Mouse (Mus musculus) heart, adult 2 months (tissue): ENCODE measurements around the gene Trarg1. TPM values are rescaled to one million over a fixed set of nuclear protein-coding genes. Genes with fewer than 3 reads are reported as not detected.

Source experiments
- DNase-seq, 2 experiments: peaks; one replicate each; pipeline ENCODE4 v3.0.0; 2021
- H3K27ac ChIP-seq: fragments of 200-600 bp; 2 replicates; pipeline ENCODE4 v1.8.1; 2022
- H3K27me3 ChIP-seq: fragments of 200-500 bp; 2 replicates; pipeline ENCODE4 v1.6.1; 2012; ENCODE audit warnings: mild to moderate bottlenecking, low read length, inconsistent platforms, mixed read lengths; ENCODE audit not compliant: control insufficient read depth, insufficient read depth
- H3K36me3 ChIP-seq: fragments of 200-500 bp; 2 replicates; pipeline ENCODE4 v1.6.1; 2012; ENCODE audit warnings: low read length, inconsistent platforms; ENCODE audit not compliant: control insufficient read depth, insufficient read depth
- H3K4me1 ChIP-seq: fragments of 200-500 bp; 2 replicates; pipeline ENCODE4 v1.6.1; 2011; ENCODE audit warnings: low read length; ENCODE audit not compliant: control insufficient read depth, insufficient read depth
- H3K4me3 ChIP-seq: fragments of 200-600 bp; 2 replicates; pipeline ENCODE4 v1.8.1; 2022
- H3K79me2 ChIP-seq: fragments of 200-500 bp; replicated peaks from 2 replicates; pipeline ENCODE4 v1.6.1; 2012; ENCODE audit warnings: mild to moderate bottlenecking, inconsistent platforms, low read length, moderate library complexity, mixed read lengths; ENCODE audit not compliant: control insufficient read depth, insufficient read depth
- H3K9ac ChIP-seq: fragments of 200-500 bp; 2 replicates; pipeline ENCODE4 v1.6.1; 2012; ENCODE audit warnings: low read depth, mild to moderate bottlenecking, control low read depth, inconsistent platforms, low read length, mixed read lengths
- CTCF ChIP-seq: fragments of 200-600 bp; IDR thresholded peaks from 2 replicates; pipeline ENCODE4 v1.8.1; 2022; ENCODE audit warnings: antibody characterized with exemption, mild to moderate bottlenecking, moderate library complexity
- EP300 ChIP-seq: fragments of 200-500 bp; IDR thresholded peaks from 2 replicates; pipeline ENCODE4 v1.6.1; 2011; ENCODE audit warnings: low read depth, low read length, control low read depth; ENCODE audit not compliant: insufficient read depth
- POLR2A ChIP-seq: fragments of 200-500 bp; IDR thresholded peaks from 2 replicates; pipeline ENCODE4 v1.6.1; 2011; ENCODE audit warnings: mild to moderate bottlenecking, low read depth, low read length, control low read depth; ENCODE audit not compliant: insufficient read depth
- WGBS: fragments of 180-500 bp; shearing (Covaris S2); methylation state at CpG from one replicate; pipeline ENCODE4 v1.1.7; 2018; 5-methylcytosine and 5-hydroxymethylcytosine counted together
- intact Hi-C: fragments of 180-260 bp; cut with DNase I; formaldehyde crosslinking; loops from one replicate; pipeline ENCODE4 v1.15.1; 2025
- polyA plus RNA-seq: library from polyadenylated mRNA; depleted of rRNA; stranded (reverse); fragments of >200 nt; gene quantifications from 2 replicates; pipeline ENCODE4 v1.2.3, GENCODE M21; 2012
- total RNA-seq, 2 experiments: library from RNA; stranded (reverse); gene quantifications; 2 replicates each; pipeline ENCODE4 v1.2.3; 2021

The Trarg1 gene
- total and polyA plus RNA-seq, 3 experiments: 3.5 to 4.7 (median 3.8) TPM

GRCm38 (mm10) chr11:76692096-76692495 is 12.5 kb downstream of the Trarg1 start:
- no peak for DNase-seq
- no peak for TF ChIP-seq CTCF
- no peak for TF ChIP-seq POLR2A
- TF ChIP-seq EP300: no peak
- Histone ChIP-seq H3K9ac (no peak overlapping the region), H3K27ac (no peak overlapping the region), H3K79me2 (no peaks in the 10 kb centered on the region), H3K4me1 (no peaks in the 10 kb centered on the region), H3K4me3 (no peak overlapping the region), H3K36me3 (no peaks in the 10 kb centered on the region), H3K27me3 (no peaks in the 10 kb centered on the region)
- intact Hi-C loops: no loop called here
- 78% methylated on average over 3 of the region's 3 CpGs for WGBS

- intact Hi-C loops: no loop called here
- Histone ChIP-seq H3K27ac (no peak overlapping the region), H3K9ac (no peak overlapping the region), H3K79me2 (no peaks in the 10 kb centered on the region), H3K4me1 (no peaks in the 10 kb centered on the region), H3K27me3 (no peaks in the 10 kb centered on the region), H3K4me3 (no peak overlapping the region), H3K36me3 (no peaks in the 10 kb centered on the region)
- WGBS: 67% methylated on average over 6 of the region's 6 CpGs
- TF ChIP-seq EP300 (no peak), CTCF (no peak), POLR2A (no peak)
- no peak for DNase-seq
Observed at GRCm38 (mm10) chr11:76695810-76696209, 16.2 kb downstream of the Trarg1 start.

GRCm38 (mm10) chr11:76699626-76700025 is 20.0 kb downstream of the Trarg1 start:
- TF ChIP-seq EP300 (no peak), POLR2A (no peak), CTCF (no peak)
- no peaks in the 10 kb centered on the region for H3K4me1 ChIP-seq
- no peak for DNase-seq
- no peaks in the 10 kb centered on the region for H3K79me2 ChIP-seq
- 31% methylated on average over 9 of the region's 9 CpGs for WGBS
- no peak overlapping the region for H3K27ac ChIP-seq
- no peak overlapping the region for H3K9ac ChIP-seq
- no peak overlapping the region for H3K4me3 ChIP-seq
- no peaks in the 10 kb centered on the region for H3K36me3 ChIP-seq
- intact Hi-C loops: no loop called here
- no peaks in the 10 kb centered on the region for H3K27me3 ChIP-seq

- Histone ChIP-seq H3K4me3 (no peak overlapping the region), H3K27ac (no peak overlapping the region), H3K9ac (no peak overlapping the region), H3K4me1 (no peaks in the 10 kb centered on the region; the same call in none of the 2 replicates), H3K79me2 (no peaks in the 10 kb centered on the region), H3K36me3 (no peaks in the 10 kb centered on the region), H3K27me3 (no peaks in the 10 kb centered on the region)
- DNase-seq: no peak
- 78% methylated on average over 3 of the region's 3 CpGs for WGBS
- TF ChIP-seq EP300 (no peak), POLR2A (no peak), CTCF (no peak)
- intact Hi-C loops: no loop called here
Observed at GRCm38 (mm10) chr11:76707656-76708055, 28.0 kb downstream of the Trarg1 start.

GRCm38 (mm10) chr11:76708066-76708465 is 28.5 kb downstream of the Trarg1 start:
- Histone ChIP-seq H3K79me2 (no peaks in the 10 kb centered on the region), H3K36me3 (no peaks in the 10 kb centered on the region), H3K4me3 (no peak overlapping the region), H3K27ac (no peak overlapping the region), H3K4me1 (no peaks in the 10 kb centered on the region; the same call in none of the 2 replicates), H3K9ac (no peak overlapping the region), H3K27me3 (no peaks in the 10 kb centered on the region)
- 63% methylated on average over 1 of the region's 1 CpGs for WGBS
- intact Hi-C loops: no loop called here
- peak in 1 of 2 experiments; percentile 26 for DNase-seq
- no peak for TF ChIP-seq CTCF
- TF ChIP-seq POLR2A: no peak
- TF ChIP-seq EP300: no peak

GRCm38 (mm10) chr11:76708881-76709280 is 29.3 kb downstream of the Trarg1 start:
- no peak overlapping the region for H3K4me3 ChIP-seq
- no peak overlapping the region for H3K9ac ChIP-seq
- no peaks in the 10 kb centered on the region for H3K27me3 ChIP-seq
- 56% methylated on average over 1 of the region's 1 CpGs for WGBS
- intact Hi-C loops: no loop called here
- H3K36me3 ChIP-seq: no peaks in the 10 kb centered on the region
- no peak for DNase-seq
- no peak for TF ChIP-seq EP300
- TF ChIP-seq CTCF: no peak
- TF ChIP-seq POLR2A: no peak
- H3K27ac ChIP-seq: no peak overlapping the region
- no peaks in the 10 kb centered on the region for H3K79me2 ChIP-seq
- H3K4me1 ChIP-seq: no peaks in the 10 kb centered on the region; the same call in none of the 2 replicates
